Mouse (Mus musculus) heart, embryonic 10.5 days (tissue): ENCODE results near the gene Rrnad1. TPM values are rescaled to one million over a fixed set of nuclear protein-coding genes. Genes with fewer than 3 reads are reported as not detected.

Source experiments
- DNase-seq: peaks from one replicate; pipeline ENCODE4 v3.0.0-alpha.2; 2017; ENCODE audit warnings: low spot score
- H3K27ac ChIP-seq: fragments of 300-500 bp; sonication (generic); 2 replicates; pipeline ENCODE4 v1.5.1; 2016; ENCODE audit warnings: mild to moderate bottlenecking
- H3K27me3 ChIP-seq: fragments of 300-500 bp; sonication (generic); 2 replicates; pipeline ENCODE4 v1.6.1; 2016; ENCODE audit warnings: mild to moderate bottlenecking; ENCODE audit not compliant: poor library complexity, insufficient read depth, severe bottlenecking
- H3K36me3 ChIP-seq: fragments of 300-500 bp; sonication (generic); 2 replicates; pipeline ENCODE4 v1.6.1; 2016; ENCODE audit warnings: mild to moderate bottlenecking, moderate library complexity
- H3K4me1 ChIP-seq: fragments of 300-500 bp; sonication (generic); 2 replicates; pipeline ENCODE4 v1.6.1; 2016; ENCODE audit warnings: mild to moderate bottlenecking
- H3K4me3 ChIP-seq: fragments of 300-500 bp; sonication (generic); 2 replicates; pipeline ENCODE4 v1.5.1; 2016; ENCODE audit warnings: mild to moderate bottlenecking, moderate library complexity
- H3K9me3 ChIP-seq: fragments of 300-500 bp; sonication (generic); 2 replicates; pipeline ENCODE4 v1.6.1; 2016; ENCODE audit warnings: mild to moderate bottlenecking, moderate library complexity
- WGBS: fragments of 180-500 bp; shearing (Covaris S2); methylation state at CpG from one replicate; pipeline ENCODE4 v1.1.7; 2016; 5-methylcytosine and 5-hydroxymethylcytosine counted together
- polyA plus RNA-seq: library from polyadenylated mRNA; unstranded; fragments of >200 nt; fragmentation: Nextera tagmentation; extraction: Ambion mirVana; gene quantifications from 2 replicates; pipeline ENCODE4 v1.2.1, GENCODE M21; 2016

The Rrnad1 gene
- polyA plus RNA-seq, 1 experiment from 2014 or later, result 21.0 TPM

GRCm38 (mm10) chr3:87946541-87946860 lies 16.0 kb upstream of the Rrnad1 start:
- H3K36me3 ChIP-seq, result peaks cover 12% of the 10 kb centered on the region
- no peak for DNase-seq
- H3K9me3 ChIP-seq, result no peaks in the 10 kb centered on the region
- peaks cover 62% of the 10 kb centered on the region for H3K27me3 ChIP-seq
- H3K4me1 ChIP-seq, result peaks cover 65% of the 10 kb centered on the region
- peak overlapping the region; percentile 62 for H3K4me3 ChIP-seq
- WGBS, result 44% methylated on average over 1 of the region's 1 CpGs
- H3K27ac ChIP-seq, result peak overlapping the region; percentile 79

GRCm38 (mm10) chr3:87945781-87946540 lies 15.4 kb upstream of the Rrnad1 start:
- no peak for DNase-seq
- Histone ChIP-seq H3K27me3 (peaks cover 57% of the 10 kb centered on the region), H3K27ac (peak overlapping the region; percentile 79), H3K36me3 (peaks cover 17% of the 10 kb centered on the region), H3K9me3 (no peaks in the 10 kb centered on the region), H3K4me1 (peaks cover 62% of the 10 kb centered on the region), H3K4me3 (no peak overlapping the region)
- WGBS, result 25% methylated on average over 12 of the region's 12 CpGs

DNA sequence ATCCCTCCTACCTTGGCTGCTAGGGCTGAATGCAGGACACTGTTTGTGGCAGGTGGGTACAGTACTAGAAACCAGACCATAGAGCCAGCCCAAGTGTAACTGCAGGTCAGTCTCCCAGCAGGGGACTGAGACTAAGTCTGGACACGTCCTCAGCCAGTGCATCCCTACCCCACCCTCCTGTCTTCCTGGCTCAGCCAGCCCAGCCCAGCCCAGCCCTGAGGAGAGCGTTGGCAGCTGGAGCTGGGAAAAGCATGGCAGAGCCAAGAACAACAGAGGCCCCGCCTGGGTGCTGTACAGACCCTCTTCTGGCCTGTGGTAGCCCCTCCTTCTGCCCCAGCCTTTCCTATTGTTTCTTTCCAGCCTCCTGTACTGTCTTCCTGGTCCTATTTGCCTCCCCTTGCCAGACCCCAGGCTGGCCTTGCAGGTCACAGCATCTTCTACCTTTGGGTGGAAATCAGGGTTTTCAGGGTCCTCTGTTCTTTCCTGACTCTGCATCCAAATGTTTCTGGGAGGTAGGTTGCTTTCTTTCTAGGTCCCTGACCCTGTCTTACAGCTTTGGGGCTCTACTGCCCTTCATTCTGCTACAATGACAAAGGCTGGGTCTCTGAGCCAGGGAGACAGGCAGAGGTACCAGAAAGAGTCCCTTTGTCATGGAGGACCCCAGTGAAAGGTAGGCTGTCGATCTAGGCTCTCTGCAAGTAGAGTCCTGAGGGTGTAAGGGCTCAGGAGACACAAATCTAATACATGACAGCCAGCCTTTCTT lies 14.5 kb upstream of the Rrnad1 start:
- no peak overlapping the region for H3K4me3 ChIP-seq
- no peak for DNase-seq
- peaks cover 55% of the 10 kb centered on the region for H3K4me1 ChIP-seq

DNA sequence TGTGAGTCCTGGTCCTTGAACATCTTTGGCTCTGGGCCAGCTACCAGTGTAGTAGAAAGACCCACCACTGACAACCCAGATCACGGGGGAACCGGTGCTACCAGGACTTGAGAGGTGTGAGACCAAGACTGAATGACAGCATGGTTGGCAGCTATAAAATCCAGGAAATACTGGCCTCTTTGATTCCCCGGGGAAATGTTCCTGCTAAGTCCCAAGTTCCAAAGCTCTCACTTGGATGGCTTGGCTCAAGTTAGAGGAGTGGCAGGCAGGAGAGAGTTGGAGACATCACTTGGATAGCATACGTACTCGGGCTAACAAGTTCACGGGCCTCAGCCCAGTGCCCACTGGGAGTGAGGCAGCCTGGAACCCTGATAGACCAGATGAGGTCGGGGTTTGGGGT lies 13.1 kb upstream of the Rrnad1 start:
- 81% methylated on average over 7 of the region's 7 CpGs for WGBS
- no peaks in the 10 kb centered on the region for H3K9me3 ChIP-seq
- H3K4me3 ChIP-seq, result no peak overlapping the region
- peaks cover 41% of the 10 kb centered on the region for H3K36me3 ChIP-seq
- peaks cover 43% of the 10 kb centered on the region for H3K4me1 ChIP-seq
- no peak for DNase-seq
- H3K27ac ChIP-seq, result no peak overlapping the region
- H3K27me3 ChIP-seq, result peaks cover 33% of the 10 kb centered on the region

More for the DNA sequence above, 14.5 kb upstream of the Rrnad1 start:
- Histone ChIP-seq H3K27ac (peak overlapping the region; percentile 48; the same call in 1 of the 2 replicates), H3K36me3 (peaks cover 27% of the 10 kb centered on the region), H3K27me3 (peaks cover 47% of the 10 kb centered on the region), H3K9me3 (no peaks in the 10 kb centered on the region)
- 25% methylated on average over 4 of the region's 4 CpGs for WGBS

DNA sequence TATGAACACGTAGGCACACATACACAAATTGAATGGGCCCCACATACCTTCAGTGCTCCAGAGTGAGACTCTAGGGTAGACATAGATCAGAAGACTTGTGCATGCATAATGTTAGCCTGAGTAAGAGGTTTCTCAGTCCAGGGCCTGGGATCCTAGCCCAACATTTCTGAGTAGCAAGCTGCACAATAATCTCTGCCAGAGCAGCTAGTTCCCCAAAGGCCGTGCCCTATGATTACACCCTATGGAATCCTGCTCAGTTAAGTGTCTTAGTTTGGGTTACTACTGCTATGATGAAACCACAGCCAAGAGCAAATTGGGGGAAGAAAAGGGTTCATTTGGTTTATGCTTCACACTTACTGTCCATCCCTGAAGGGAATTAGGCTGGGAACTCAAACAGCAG lies 12.0 kb upstream of the Rrnad1 start:
- no peaks in the 10 kb centered on the region for H3K9me3 ChIP-seq
- 95% methylated on average over 2 of the region's 2 CpGs for WGBS
- DNase-seq, result no peak
- H3K36me3 ChIP-seq, result peaks cover 52% of the 10 kb centered on the region
- peaks cover 32% of the 10 kb centered on the region for H3K4me1 ChIP-seq
- no peak overlapping the region for H3K27ac ChIP-seq
- H3K27me3 ChIP-seq, result peaks cover 23% of the 10 kb centered on the region
- H3K4me3 ChIP-seq, result no peak overlapping the region

DNA sequence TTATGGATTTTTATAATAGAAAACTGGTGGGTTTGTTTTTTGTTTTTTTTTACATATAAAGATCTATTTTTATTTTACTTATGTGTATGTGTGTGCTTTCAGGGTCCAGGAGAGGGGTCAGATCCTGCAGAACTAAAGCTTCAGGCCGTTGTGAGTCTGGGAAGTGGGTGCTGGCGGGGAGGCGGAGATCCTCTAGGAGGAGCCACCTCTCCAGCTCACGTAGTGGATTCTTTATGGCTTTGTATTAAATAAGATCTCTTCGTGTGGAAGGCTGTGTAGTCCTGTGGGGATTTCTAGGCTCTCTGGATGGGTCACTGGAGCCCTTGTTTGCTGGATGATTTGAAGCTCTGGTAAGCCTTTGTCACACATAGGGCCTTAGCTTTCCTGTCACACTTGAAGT lies 10.1 kb upstream of the Rrnad1 start:
- Histone ChIP-seq H3K27me3 (peaks cover 8% of the 10 kb centered on the region), H3K4me1 (peaks cover 20% of the 10 kb centered on the region), H3K4me3 (no peak overlapping the region), H3K36me3 (peaks cover 66% of the 10 kb centered on the region), H3K27ac (no peak overlapping the region), H3K9me3 (no peaks in the 10 kb centered on the region)
- no peak for DNase-seq
- WGBS, result 76% methylated on average over 5 of the region's 5 CpGs

DNA sequence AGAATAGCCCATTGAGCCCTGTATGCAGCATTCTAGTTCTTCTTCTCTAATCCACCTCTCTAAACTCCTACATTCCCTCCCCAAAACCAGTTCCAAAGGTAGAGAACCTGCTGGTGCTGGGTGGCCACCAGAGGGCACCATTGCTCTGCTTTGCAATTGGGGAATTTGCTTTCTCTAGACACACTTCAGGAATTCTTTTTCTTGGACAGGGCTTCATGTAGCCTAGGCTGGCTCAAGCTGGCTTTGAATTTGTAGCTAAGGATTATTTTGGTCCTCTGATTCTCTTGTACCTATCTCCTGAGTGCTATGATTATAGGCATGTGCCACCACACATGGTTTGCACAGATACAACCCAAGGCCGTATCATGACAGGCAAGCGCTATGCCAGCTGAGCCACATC lies 5.3 kb upstream of the Rrnad1 start:
- Histone ChIP-seq H3K9me3 (no peaks in the 10 kb centered on the region), H3K27me3 (no peaks in the 10 kb centered on the region), H3K4me1 (peaks cover 20% of the 10 kb centered on the region), H3K27ac (no peak overlapping the region), H3K4me3 (no peak overlapping the region), H3K36me3 (peaks cover 88% of the 10 kb centered on the region)
- WGBS, result 93% methylated on average over 2 of the region's 2 CpGs
- DNase-seq, result peak; percentile 87

DNA sequence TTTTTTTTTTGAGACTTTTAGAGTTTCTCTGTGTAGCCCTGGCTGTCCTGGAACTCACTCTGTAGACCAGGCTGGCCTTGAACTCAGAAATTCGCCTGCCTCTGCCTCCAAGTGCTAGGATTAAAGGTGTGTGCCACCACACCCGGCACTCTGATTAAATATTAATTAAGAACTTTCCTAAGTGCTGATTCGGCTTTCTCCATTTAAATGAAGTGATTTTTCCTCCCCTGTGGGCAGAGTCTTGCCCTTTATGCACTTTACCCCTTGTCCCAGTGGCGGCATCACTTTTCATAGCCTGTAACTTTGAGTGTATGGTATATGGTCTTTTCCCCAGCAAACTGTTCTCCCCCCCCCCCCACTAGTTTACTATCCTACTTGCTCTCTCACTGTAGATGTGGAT lies 4.7 kb upstream of the Rrnad1 start:
- no peaks in the 10 kb centered on the region for H3K27me3 ChIP-seq
- peaks cover 82% of the 10 kb centered on the region for H3K36me3 ChIP-seq

DNA sequence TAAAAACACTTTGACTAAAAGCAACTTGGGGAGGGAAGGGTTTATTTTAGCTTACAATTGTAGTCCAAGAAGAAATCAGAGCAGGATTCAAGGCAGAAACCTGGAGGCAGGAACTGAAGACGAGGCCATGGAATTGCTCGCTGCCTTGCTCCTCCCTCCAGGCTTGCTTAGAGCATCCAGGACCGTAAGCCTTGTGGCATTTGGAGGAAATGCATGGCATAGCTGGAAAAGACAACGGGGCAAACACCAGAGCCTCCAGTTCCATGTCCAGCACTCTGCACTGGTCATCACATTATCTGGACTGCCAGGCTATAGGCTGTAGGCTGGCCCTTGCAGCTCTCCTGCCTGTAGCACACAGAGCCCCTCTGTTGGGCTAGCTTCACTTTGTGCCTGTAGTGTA lies 4.0 kb upstream of the Rrnad1 start:
- no peak for DNase-seq
- H3K4me3 ChIP-seq, result no peak overlapping the region
- peaks cover 20% of the 10 kb centered on the region for H3K4me1 ChIP-seq
- H3K9me3 ChIP-seq, result no peaks in the 10 kb centered on the region
- peaks cover 75% of the 10 kb centered on the region for H3K36me3 ChIP-seq
- H3K27ac ChIP-seq, result no peak overlapping the region
- H3K27me3 ChIP-seq, result no peaks in the 10 kb centered on the region
- WGBS, result 77% methylated on average over 4 of the region's 4 CpGs

More for the DNA sequence above, 4.7 kb upstream of the Rrnad1 start:
- WGBS, result 81% methylated on average over 4 of the region's 4 CpGs
- no peak overlapping the region for H3K27ac ChIP-seq
- no peak overlapping the region for H3K4me3 ChIP-seq
- peaks cover 20% of the 10 kb centered on the region for H3K4me1 ChIP-seq
- no peaks in the 10 kb centered on the region for H3K9me3 ChIP-seq
- no peak for DNase-seq

DNA sequence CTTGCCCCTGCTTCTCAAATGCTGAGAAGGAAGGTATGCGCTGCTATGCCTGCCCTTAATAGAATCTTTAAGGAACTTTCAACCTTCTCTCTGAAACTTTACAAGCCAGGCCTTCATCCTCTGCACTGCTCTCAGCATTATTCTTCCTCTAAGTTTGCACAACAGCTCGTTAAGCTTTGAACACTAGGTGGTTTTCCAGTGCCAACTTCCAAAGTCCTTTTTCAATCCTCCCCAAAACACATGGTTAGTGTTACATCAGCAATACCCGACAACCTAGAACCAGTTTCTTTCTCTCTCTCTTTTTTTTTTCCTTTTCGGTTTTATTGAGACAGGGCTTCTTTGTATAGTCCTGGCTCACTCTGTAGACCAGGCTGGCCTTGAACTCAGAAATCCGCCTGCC lies 3.5 kb upstream of the Rrnad1 start:
- 87% methylated on average over 5 of the region's 5 CpGs for WGBS
- no peak for DNase-seq
- H3K4me3 ChIP-seq, result no peak overlapping the region
- peaks cover 70% of the 10 kb centered on the region for H3K36me3 ChIP-seq
- H3K4me1 ChIP-seq, result peaks cover 24% of the 10 kb centered on the region
- H3K27me3 ChIP-seq, result no peaks in the 10 kb centered on the region
- no peak overlapping the region for H3K27ac ChIP-seq
- H3K9me3 ChIP-seq, result no peaks in the 10 kb centered on the region

DNA sequence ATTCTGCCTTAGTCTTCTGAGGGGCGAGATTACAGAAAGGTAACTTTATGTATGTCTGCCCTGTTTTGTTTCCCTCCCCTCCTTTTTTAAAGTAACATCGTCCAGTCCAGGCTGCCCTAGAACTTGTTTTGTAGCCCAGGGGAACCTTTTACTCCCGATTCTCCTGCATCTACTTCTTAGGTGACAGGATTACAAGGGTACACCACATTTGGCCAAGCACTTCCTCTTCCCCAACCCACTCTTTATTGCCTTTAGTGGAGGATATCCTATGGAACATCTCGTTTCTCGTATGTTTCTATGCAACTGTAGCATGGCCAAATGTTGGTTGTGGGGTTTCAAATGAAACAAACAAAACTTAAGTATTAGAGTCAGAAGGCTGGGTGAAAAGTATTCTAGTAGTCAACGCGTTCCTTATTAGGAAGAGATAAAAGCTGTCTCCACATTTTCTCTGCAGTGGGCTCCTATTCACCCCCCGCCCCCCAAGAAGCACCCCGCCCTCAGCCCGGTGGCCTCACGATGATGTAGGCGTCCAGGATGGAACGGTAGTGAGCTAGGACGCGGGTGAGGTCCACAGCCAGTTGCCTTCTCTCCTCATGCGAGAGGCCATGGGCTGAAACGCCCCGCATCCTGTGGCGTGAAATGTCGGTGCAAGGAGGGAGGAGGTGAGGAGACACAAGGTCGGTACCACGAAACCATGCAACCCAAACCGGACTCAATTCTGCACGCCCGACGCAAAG lies 1.0 kb downstream of the Rrnad1 start:
- H3K27ac ChIP-seq, result peak overlapping the region; percentile 98
- DNase-seq, result no peak
- H3K27me3 ChIP-seq, result no peaks in the 10 kb centered on the region
- H3K4me3 ChIP-seq, result peak overlapping the region; percentile 89
- 6% methylated on average over 26 of the region's 26 CpGs for WGBS
- H3K36me3 ChIP-seq, result peaks cover 67% of the 10 kb centered on the region
- H3K9me3 ChIP-seq, result no peaks in the 10 kb centered on the region
- H3K4me1 ChIP-seq, result peaks cover 19% of the 10 kb centered on the region

DNA sequence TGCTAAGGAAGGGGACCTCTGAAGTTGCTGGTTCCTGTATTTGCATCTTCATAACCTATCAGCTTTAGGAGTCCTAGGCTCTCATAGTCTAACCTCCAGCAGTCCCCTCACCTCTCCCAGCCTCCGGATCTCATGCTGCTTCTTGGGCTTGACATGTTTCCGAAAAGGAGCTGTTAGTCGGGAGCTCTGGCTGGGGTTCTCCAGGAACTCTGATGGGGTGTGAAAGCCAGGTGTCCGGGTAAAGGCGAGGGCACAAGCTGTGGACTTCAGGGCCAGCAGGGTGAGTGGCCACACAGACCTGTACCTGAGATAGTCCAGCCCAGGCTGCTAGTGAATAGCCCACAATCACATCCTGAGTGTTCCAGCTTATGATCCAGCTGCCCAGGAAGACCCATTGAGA lies 3.1 kb downstream of the Rrnad1 start:
- H3K4me3 ChIP-seq, result no peak overlapping the region
- H3K9me3 ChIP-seq, result no peaks in the 10 kb centered on the region
- WGBS, result 94% methylated on average over 5 of the region's 5 CpGs
- H3K36me3 ChIP-seq, result peaks cover 70% of the 10 kb centered on the region
- DNase-seq, result no peak
- H3K27ac ChIP-seq, result no peak overlapping the region
- no peaks in the 10 kb centered on the region for H3K27me3 ChIP-seq
- peaks cover 19% of the 10 kb centered on the region for H3K4me1 ChIP-seq

GRCm38 (mm10) chr3:87924996-87925395 lies 5.5 kb downstream of the Rrnad1 start:
- Histone ChIP-seq H3K9me3 (no peaks in the 10 kb centered on the region), H3K4me1 (peaks cover 14% of the 10 kb centered on the region), H3K27ac (no peak overlapping the region), H3K27me3 (no peaks in the 10 kb centered on the region), H3K4me3 (no peak overlapping the region), H3K36me3 (peaks cover 64% of the 10 kb centered on the region)
- DNase-seq, result no peak
- WGBS, result 87% methylated on average over 7 of the region's 7 CpGs
